29 mouse cellular contexts compared by ENCODE assay signal in genomic region chr17:85816056-85816455, GRCm38 (mm10).
"Had no signal": no experiment of that assay in that cellular context is flagged by ENCODE, and none has a peak within 500 bp of the region (broad histone marks: within the 10 kb centered on the region; RNA-seq: fewer than 3 reads in every experiment).

No protein-coding gene starts in this region.

- H3K4me1 ChIP-seq: heart, embryonic 12.5 days; heart, embryonic 15.5 days; intestine, embryonic 15.5 days; kidney, embryonic 15.5 days had no signal

- H3K4me3 ChIP-seq: heart, embryonic 12.5 days; heart, embryonic 13.5 days; heart, embryonic 15.5 days; hindbrain, embryonic 10.5 days; hindbrain, embryonic 12.5 days; hindbrain, embryonic 13.5 days; hindbrain, embryonic 15.5 days; intestine, embryonic 15.5 days; kidney, embryonic 15.5 days; layer of hippocampus, adult 2 months; left cerebral cortex, adult 2 months had no signal

- H3K36me3 ChIP-seq: heart, embryonic 12.5 days; heart, embryonic 13.5 days; heart, embryonic 15.5 days; hindbrain, embryonic 10.5 days; hindbrain, embryonic 12.5 days; hindbrain, embryonic 13.5 days; hindbrain, embryonic 15.5 days; intestine, embryonic 15.5 days; kidney, embryonic 15.5 days had no signal

- H3K27me3 ChIP-seq: heart, embryonic 12.5 days; heart, embryonic 15.5 days; intestine, embryonic 15.5 days; kidney, embryonic 15.5 days had no signal

- DNase-seq: heart, postnatal 10 days; heart, postnatal 14 days; heart, postnatal 36 days; kidney, adult 11 months; kidney, adult 18-20 months; kidney, adult 2 months; kidney, adult 8-10 months; kidney, adult 9 months; kidney, postnatal 10 days; kidney, postnatal 14 days; kidney, postnatal 25 days; kidney, postnatal 36 days; kidney, postnatal 4 days; layer of hippocampus, adult 9-11 months; layer of hippocampus, postnatal 36 days had no signal

- H3K27ac ChIP-seq: heart, embryonic 13.5 days; heart, embryonic 15.5 days; hindbrain, embryonic 10.5 days; hindbrain, embryonic 12.5 days; hindbrain, embryonic 13.5 days; hindbrain, embryonic 14.5 days; hindbrain, embryonic 15.5 days; hindbrain, postnatal 0 days; intestine, embryonic 15.5 days; kidney, embryonic 15.5 days; kidney, postnatal 0 days; layer of hippocampus, adult 2 months; left cerebral cortex, adult 2 months had no signal

- H3K9me3 ChIP-seq: heart, embryonic 13.5 days; heart, embryonic 15.5 days; hindbrain, embryonic 10.5 days; hindbrain, embryonic 12.5 days; hindbrain, embryonic 13.5 days; hindbrain, embryonic 15.5 days; intestine, embryonic 15.5 days; kidney, embryonic 15.5 days had no signal

- H3K9ac ChIP-seq: heart, embryonic 12.5 days; heart, embryonic 13.5 days; heart, embryonic 15.5 days; hindbrain, embryonic 12.5 days; hindbrain, embryonic 13.5 days; hindbrain, embryonic 14.5 days; hindbrain, embryonic 15.5 days; intestine, embryonic 15.5 days; kidney, embryonic 15.5 days had no signal
